ENCODE assay signal across 8 mouse cellular contexts in the genomic region with DNA sequence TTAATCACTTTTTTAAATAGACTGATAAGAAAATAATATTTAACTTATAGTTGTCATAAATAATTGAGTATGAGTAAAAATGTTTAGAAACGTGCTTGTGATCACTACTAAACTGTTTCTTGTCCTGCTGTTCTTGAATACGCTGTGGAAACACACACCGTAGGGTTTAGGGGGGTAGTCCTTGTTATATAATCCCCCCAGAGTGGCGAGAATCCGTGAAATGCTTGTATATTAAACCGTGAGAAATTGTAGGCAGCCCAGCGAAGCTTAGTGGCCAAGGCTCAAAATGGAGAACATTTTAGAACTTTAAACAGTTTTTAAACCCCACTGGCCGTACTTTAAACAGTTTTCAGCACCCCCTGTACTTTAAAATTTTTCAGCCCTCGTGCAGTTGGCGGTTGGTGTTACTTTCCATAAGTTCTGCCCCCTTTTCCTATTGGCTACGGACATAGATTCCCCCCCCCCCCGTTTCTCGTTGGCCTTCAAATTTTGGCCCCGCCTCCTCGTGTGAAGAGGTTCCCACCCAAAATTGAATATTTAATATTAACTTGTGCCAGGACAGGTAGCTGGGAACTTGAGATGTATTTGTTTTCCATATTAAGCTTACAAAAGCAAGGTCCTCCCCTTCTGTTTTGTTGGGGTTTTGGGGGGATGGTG. TPM values are rescaled to one million over a fixed set of nuclear protein-coding genes. Genes with fewer than 3 reads are reported as not detected.
DNase-seq lines count a peak whose midpoint lies in the region; ATAC-seq and TF ChIP-seq lines count a peak whose summit lies in the region.

No protein-coding gene starts in this region.

- H3K4me1 ChIP-seq in forebrain, embryonic 15.5 days: 0 out of 2 replicates have a peak, but pooled peaks cover 3% of the 10 kb centered on the region
- no peaks in the 10 kb centered on the region for H3K4me1 ChIP-seq in intestine, embryonic 14.5 days (replicated peaks; ENCODE audit: control insufficient read depth, insufficient read depth, low read length)
- H3K4me1 ChIP-seq in liver, postnatal 0 days (ENCODE audit: insufficient read depth): no peaks in the 10 kb centered on the region
- no peaks in the 10 kb centered on the region for H3K4me1 ChIP-seq in neural tube, embryonic 13.5 days (replicated peaks)

- DNase-seq in ovary, adult 18-20 months (ENCODE audit: low spot score): peak; percentile 1
- DNase-seq in ovary, postnatal 14 days (ENCODE audit: low spot score): no peak
- peak; percentile 56 for DNase-seq in c-Kit-positive CD71-positive TER-119-negative erythroid progenitor cells, embryonic 14.5 days (ENCODE audit: low read depth)
- peak; percentile 56 for DNase-seq in intestine, embryonic 14.5 days (ENCODE audit: low spot score)
- DNase-seq in liver, postnatal 0 days: peak; percentile 65
- no peak for DNase-seq in layer of hippocampus, adult 8-10 months (ENCODE audit: low spot score in 2 of 2)

- ATAC-seq in forebrain, embryonic 15.5 days (replicated peaks): peak; percentile 47
- ATAC-seq in intestine, embryonic 14.5 days (replicated peaks; ENCODE audit: low FRiP score, low TSS enrichment, low read depth): peak; percentile 80
- peak; percentile 84 for ATAC-seq in liver, postnatal 0 days
- peak; percentile 25; the same call in 1 of the 2 replicates for ATAC-seq in neural tube, embryonic 13.5 days (ENCODE audit: low read depth)

- no peak for TF ChIP-seq EP300 in liver, postnatal 0 days (IDR thresholded peaks at IDR 0.05; ENCODE audit: low read depth)

- H3K9ac ChIP-seq in forebrain, embryonic 15.5 days (replicated peaks): no peak overlapping the region
- no peak overlapping the region for H3K9ac ChIP-seq in intestine, embryonic 14.5 days (ENCODE audit: low read length)
- H3K9ac ChIP-seq in liver, postnatal 0 days (replicated peaks): peak overlapping the region; percentile 58; the same call in 1 of the 2 replicates
- H3K9ac ChIP-seq in neural tube, embryonic 13.5 days: peak overlapping the region; percentile 56

- H3K27me3 ChIP-seq in forebrain, embryonic 15.5 days: no peaks in the 10 kb centered on the region
- no peaks in the 10 kb centered on the region; the same call in 1 of the 2 replicates for H3K27me3 ChIP-seq in intestine, embryonic 14.5 days (replicated peaks; ENCODE audit: control insufficient read depth, insufficient read depth, low read length)
- no peaks in the 10 kb centered on the region for H3K27me3 ChIP-seq in liver, postnatal 0 days (ENCODE audit: insufficient read depth, low read length)
- H3K27me3 ChIP-seq in neural tube, embryonic 13.5 days: no peaks in the 10 kb centered on the region

- WGBS in forebrain, embryonic 15.5 days: 28% methylated on average over 15 of the region's 15 CpGs
- WGBS in intestine, embryonic 14.5 days: 25% methylated on average over 15 of the region's 15 CpGs
- 25% methylated on average over 15 of the region's 15 CpGs for WGBS in liver, postnatal 0 days (ENCODE audit: insufficient replicate concordance)
- WGBS in neural tube, embryonic 13.5 days: 25% methylated on average over 15 of the region's 15 CpGs

- peak overlapping the region; percentile 89; the same call in 1 of the 2 replicates for H3K27ac ChIP-seq in forebrain, embryonic 15.5 days (replicated peaks)
- H3K27ac ChIP-seq in intestine, embryonic 14.5 days (ENCODE audit: low read depth): peak overlapping the region; percentile 85
- peak overlapping the region; percentile 94 for H3K27ac ChIP-seq in liver, postnatal 0 days (ENCODE audit: low read depth)
- H3K27ac ChIP-seq in neural tube, embryonic 13.5 days (replicated peaks): peak overlapping the region; percentile 87; the same call in 1 of the 2 replicates

- TF ChIP-seq CTCF in liver, postnatal 0 days (IDR thresholded peaks at IDR 0.05; ENCODE audit: low read depth): no peak

- H3K4me2 ChIP-seq in forebrain, embryonic 15.5 days (replicated peaks): peak overlapping the region; percentile 41
- H3K4me2 ChIP-seq in intestine, embryonic 14.5 days (ENCODE audit: low read length): peak overlapping the region; percentile 48
- H3K4me2 ChIP-seq in liver, postnatal 0 days (ENCODE audit: low read depth, low read length): peak overlapping the region; percentile 70
- peak overlapping the region; percentile 53 for H3K4me2 ChIP-seq in neural tube, embryonic 13.5 days

- H3K4me3 ChIP-seq in forebrain, embryonic 15.5 days: peak overlapping the region; percentile 58
- H3K4me3 ChIP-seq in intestine, embryonic 14.5 days (ENCODE audit: low read depth, low read length): peak overlapping the region; percentile 47
- peak overlapping the region; percentile 59 for H3K4me3 ChIP-seq in liver, postnatal 0 days (ENCODE audit: low read depth, low read length)
- H3K4me3 ChIP-seq in neural tube, embryonic 13.5 days: peak overlapping the region; percentile 53

- no peaks in the 10 kb centered on the region for H3K36me3 ChIP-seq in forebrain, embryonic 15.5 days
- no peaks in the 10 kb centered on the region for H3K36me3 ChIP-seq in intestine, embryonic 14.5 days (ENCODE audit: control insufficient read depth, insufficient read depth, low read length)
- H3K36me3 ChIP-seq in liver, postnatal 0 days (replicated peaks; ENCODE audit: insufficient read depth, low read length): no peaks in the 10 kb centered on the region
- no peaks in the 10 kb centered on the region for H3K36me3 ChIP-seq in neural tube, embryonic 13.5 days

- H3K9me3 ChIP-seq in forebrain, embryonic 15.5 days: no peaks in the 10 kb centered on the region
- H3K9me3 ChIP-seq in intestine, embryonic 14.5 days (ENCODE audit: control insufficient read depth, low read length): no peaks in the 10 kb centered on the region
- no peaks in the 10 kb centered on the region for H3K9me3 ChIP-seq in liver, postnatal 0 days (ENCODE audit: low read length)
- H3K9me3 ChIP-seq in neural tube, embryonic 13.5 days: no peaks in the 10 kb centered on the region

RNA-seq across cellular contexts. Expression of gene Nxt2, which starts 1.0 kb away (rescaled TPM):
- 22.5 and 24.4 TPM in 2 replicates for polyA plus RNA-seq in forebrain, embryonic 15.5 days (2015; fragmentation: Nextera tagmentation; extraction: Ambion mirVana)
- 24.4 and 26.5 TPM in 2 replicates for polyA plus RNA-seq in intestine, embryonic 14.5 days (2014; fragmentation: Nextera tagmentation; extraction: Ambion mirVana)
- polyA plus RNA-seq in liver, postnatal 0 days (2015; fragmentation: Nextera tagmentation; extraction: Ambion mirVana): 8.5 and 9.2 TPM in 2 replicates
- polyA plus RNA-seq in neural tube, embryonic 13.5 days (2015; fragmentation: Nextera tagmentation; extraction: Ambion mirVana): 14.7 and 15.0 TPM in 2 replicates
- 10 to 100 TPM; 30.4 to 35.8 (median 33.8) TPM for total RNA-seq in layer of hippocampus, adult 8-10 months (2022)

RNA-seq across cellular contexts. Expression of gene Gucy2f, which starts 30.8 kb away (rescaled TPM):
- polyA plus RNA-seq in forebrain, embryonic 15.5 days (2015; fragmentation: Nextera tagmentation; extraction: Ambion mirVana): 0.03 and 0.08 TPM in 2 replicates
- 0.05 TPM in 1 of 2 replicates, not detected in the other for polyA plus RNA-seq in intestine, embryonic 14.5 days (2014; fragmentation: Nextera tagmentation; extraction: Ambion mirVana)
- polyA plus RNA-seq in liver, postnatal 0 days (2015; fragmentation: Nextera tagmentation; extraction: Ambion mirVana): 0.01 TPM in 1 of 2 replicates, not detected in the other
- polyA plus RNA-seq in neural tube, embryonic 13.5 days (2015; fragmentation: Nextera tagmentation; extraction: Ambion mirVana): 0.06 TPM in 2 replicates
- 1 to 10 TPM in 1 of 4 experiments, under 1 TPM in 3; 0.41 to 1.0 (median 0.72) TPM for total RNA-seq in layer of hippocampus, adult 8-10 months (2022)

Comparison
In these comparisons a context has a peak if more than half of its experiments do, and no peak if none do; other contexts are left out.
1. DNase-seq: peak in ovary, adult 18-20 months (single experiment), c-Kit-positive CD71-positive TER-119-negative erythroid progenitor cells, embryonic 14.5 days (single experiment), intestine, embryonic 14.5 days (single experiment) and liver, postnatal 0 days (single experiment); none in ovary, postnatal 14 days (single experiment) and layer of hippocampus, adult 8-10 months (0 of 2).
2. ATAC-seq: peak in every context shown above with its lines; median percentile 84 in liver, postnatal 0 days; 80 in intestine, embryonic 14.5 days; 47 in forebrain, embryonic 15.5 days; 25 in neural tube, embryonic 13.5 days.
3. H3K9ac ChIP-seq: peak in liver, postnatal 0 days (single experiment) and neural tube, embryonic 13.5 days (single experiment); none in forebrain, embryonic 15.5 days (single experiment) and intestine, embryonic 14.5 days (single experiment).
4. Peak in every context shown above with its lines, with median percentiles within 50 percentile points of each other: H3K27ac ChIP-seq, H3K4me2 ChIP-seq and H3K4me3 ChIP-seq.